Mouse (Mus musculus) frontal cortex, postnatal 25 days (tissue): ENCODE measurements around the gene Slc25a28.
A peak's percentile ranks its signal among the peaks of the same experiment; 100 is the strongest.

Experiments
- DNase-seq, 2 experiments: peaks; one replicate each; pipeline ENCODE4 v3.0.0; 2022; ENCODE audit warnings: low spot score in 2 of 2

Slc25a28 gene

DNA sequence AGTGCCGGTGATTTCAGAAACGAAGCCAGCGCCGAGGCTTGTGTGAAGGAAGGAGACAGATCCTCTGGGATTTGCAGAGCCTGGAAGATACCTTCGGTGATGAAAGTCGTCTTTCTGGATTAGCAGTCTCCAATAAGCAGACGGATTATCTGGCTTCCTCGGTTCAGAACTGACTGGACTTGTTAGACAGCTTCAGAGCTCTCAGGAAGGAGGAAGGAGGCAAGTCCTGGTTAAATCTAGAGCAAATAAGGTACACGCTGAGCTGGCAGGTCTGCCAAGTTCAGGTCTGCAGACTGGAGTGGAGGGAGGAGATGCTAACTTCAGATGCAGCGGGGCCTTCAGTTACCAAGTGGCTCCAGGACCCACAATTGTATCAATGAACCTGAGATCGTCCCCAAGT is 32.8 kb downstream of the Slc25a28 start:
- no peak for DNase-seq

DNA sequence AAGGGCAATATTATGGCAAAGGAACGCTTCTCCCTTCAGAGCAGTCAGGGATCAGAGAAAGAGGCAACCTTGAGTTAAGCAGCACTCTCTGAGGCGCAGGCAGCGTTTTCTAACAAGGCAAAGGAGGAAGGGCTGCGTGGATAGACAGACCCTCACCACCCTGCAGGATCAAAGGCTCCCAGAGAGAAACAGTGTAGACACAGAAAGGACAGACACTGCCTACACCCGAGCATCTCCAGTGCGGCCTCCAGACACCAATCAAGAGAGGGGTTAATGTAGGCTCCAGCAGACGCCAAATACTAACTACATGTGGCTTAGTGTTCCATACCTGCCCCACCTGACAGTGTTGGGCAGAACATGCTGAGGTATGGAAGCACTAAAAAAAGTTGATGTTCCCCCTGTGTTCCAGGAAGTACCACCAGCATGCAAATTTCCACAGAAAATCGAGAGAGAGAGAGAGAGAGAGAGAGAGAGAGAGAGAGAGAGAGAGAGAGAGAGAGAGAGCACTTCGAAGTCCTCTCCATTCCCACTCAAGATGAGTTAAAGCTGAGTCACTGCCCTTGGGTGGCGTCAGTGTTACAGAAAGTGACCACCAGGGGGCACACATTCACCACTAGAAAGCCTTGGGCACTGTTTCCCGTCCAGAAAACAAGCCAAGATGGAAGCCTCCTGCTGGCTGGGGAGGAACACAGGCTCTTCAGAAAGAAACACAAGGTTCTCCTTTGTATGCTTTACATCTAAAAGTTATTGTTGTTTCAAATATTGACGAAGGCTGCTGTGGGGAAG is 44.0 kb downstream of the Slc25a28 start:
- peak; percentile 62 to 76 for DNase-seq

DNA sequence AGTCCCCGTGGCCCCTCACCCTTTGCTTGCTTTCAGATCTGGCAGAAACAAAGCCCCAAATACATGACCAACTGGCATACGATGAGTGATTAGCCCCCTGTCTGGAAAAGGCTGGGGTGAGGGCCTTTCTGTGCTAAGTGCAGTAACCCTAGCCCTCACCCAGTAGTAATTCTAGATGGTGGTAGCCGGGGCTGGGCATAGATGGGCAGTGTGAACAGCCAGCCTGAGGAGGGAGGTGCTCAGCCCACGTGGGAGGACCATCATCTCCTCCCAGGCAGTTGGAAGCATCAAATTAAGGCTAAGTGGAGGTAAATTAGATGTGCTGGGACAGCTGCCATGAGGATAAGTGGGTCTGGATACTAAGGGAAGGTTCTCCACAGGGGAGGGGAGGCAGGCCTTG is 45.6 kb downstream of the Slc25a28 start:
- no peak for DNase-seq

DNA sequence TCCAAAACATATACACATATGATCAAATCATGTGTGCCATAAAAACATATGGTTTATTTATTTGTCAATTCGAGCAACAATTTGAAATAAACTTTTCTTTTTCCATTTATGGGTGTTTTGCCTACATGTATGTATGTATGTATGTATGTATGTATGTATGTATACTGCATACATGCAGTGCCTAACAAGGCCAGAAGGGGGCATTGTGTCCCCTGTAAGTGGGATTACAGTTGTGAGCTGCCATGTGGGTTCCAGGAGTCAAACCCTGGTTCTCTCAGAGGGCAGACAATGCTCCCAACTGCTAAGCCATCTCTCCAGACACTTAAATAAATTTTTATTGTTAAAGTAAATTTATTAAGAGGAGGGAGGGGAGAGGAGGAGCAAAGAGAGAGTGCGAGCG is 47.3 kb downstream of the Slc25a28 start:
- no peak for DNase-seq

DNA sequence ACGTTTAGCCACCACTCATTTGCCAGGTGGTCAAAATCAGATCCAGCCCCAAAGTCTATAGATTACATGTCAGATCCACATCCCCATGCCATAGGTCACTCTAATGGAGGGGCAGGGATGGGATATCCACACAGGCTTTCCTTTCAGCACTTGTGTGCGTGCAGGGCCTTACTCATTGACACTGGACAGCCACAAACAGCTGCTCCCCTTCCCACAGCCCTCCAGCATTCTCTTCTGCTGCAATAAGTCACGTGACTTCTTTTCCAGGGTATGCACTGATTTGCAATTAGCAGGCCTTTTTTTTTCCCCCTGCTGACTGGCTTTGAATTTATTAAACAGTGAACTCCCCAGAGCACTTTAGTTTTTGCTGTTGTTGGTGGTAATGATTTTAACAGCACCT is 48.5 kb downstream of the Slc25a28 start:
- DNase-seq: no peak

DNA sequence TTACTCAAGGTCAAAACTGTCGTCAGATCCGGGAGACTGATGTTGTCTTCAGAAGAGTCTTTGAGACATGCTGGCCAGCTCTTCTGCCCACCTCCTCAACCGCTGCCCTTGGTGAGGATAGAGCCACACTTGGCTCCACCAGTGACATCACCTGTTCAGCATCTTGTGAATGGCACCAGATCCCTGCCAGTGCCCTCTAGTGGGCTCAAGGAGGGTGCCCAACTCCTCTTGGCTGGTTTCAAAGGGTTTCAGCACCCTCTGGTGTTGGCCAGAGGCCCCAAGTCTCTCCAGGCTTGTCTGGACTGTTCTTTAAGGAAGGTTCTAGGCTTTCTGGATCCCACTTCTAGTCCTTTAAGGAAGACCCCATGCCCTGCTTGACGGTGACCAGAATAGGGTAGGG is 50.8 kb downstream of the Slc25a28 start:
- DNase-seq: no peak

DNA sequence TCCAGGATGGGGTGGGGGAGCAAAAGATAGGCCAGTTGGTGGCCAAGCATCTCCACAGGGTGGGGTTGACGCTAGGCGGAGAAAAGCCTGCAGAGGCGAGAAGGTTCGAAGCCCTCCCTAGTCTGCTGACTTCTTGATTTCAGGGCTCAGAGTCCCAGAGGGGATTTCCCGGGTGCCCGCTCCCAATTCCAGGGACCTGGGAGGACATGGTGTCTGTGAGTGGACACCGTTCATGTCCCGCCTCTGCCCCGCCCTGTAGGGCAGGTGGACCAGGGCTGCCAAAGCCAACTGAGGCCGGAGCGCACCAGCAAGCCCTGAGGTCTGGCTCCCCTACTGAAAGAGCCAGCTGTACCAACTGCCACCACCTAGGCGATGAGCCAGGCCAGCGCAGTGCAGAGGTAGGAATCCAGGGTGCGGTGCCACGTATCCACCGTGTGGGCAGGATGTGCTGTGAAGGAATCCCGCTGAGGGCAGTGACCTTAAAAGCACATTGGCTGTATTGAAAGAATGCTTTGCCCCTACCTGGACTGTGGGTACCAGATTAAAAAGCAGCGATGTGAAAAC is 54.7 kb downstream of the Slc25a28 start:
- no peak for DNase-seq

DNA sequence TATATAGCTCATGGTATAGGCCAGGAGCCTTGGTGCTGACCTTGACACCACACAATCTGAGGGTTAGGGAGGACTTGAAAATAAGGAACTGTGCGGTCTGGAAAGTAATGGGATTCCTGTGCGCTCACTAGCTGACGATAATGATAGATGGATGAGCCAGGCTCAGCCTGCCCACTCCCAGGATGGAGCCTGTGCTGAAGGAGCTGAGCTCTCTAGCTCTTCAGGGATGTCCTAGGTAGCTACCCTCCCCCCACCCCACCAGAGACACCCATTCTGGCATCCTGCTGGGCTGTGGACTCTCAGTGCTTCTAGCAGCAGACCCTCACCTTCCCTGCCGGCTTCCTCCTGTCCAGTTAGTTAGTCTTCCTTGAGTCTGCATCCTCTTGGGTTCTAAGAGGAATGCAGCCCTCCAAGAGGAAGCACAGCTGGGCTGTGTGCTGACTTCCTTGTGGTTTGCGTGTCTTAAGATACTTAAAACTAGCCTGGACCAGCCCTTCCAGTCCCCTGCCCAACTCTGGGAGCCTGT is 56.1 kb downstream of the Slc25a28 start:
- DNase-seq: no peak

DNA sequence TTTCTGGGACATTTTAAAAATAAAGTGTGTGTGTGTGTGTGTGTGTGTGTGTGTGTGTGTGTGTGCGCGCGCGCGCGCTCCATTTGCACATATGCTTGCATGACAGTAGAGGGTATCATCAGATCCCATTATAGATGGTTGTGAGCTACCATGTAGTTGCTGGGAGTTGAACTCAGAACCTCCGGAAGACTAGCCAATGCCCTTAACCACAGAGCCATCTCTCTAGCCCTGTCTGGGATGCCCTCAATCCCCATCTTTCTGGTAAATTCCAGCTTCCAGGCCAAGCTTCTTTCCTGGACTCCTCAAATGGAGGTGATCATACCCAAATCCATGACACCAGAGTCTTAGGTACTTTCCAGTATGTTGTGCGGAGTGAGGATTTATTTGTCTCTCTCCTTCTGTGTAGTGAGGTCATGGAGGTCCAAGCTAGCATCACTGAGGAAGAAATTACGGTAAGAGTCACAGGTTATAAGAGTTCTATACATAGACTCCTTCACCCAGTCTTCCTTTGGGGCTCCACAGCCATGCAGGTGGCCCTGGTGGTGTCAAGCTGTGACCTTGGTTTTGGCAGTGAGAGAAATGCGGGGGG is 56.8 kb downstream of the Slc25a28 start:
- DNase-seq: no peak

DNA sequence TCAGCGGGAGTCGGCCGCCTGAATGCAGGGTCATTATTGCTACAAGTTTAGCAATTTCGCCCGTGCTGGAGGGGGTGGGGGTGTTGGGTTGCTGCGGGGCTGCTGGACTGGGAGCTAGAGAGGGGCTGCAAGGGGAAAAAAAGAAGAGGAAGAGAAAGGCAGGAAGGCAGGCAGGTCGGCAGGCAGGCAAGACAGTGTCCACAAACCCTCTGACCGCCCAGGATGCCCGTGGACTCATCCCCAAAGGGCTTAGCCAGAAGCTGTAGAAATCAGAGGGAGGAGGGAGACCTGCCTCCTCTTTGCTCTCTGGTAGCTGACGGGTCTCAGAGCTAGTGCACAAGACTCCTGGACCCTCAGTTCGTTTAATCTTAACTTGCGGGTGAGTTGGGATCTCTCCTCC is 57.8 kb downstream of the Slc25a28 start:
- DNase-seq: no peak

DNA sequence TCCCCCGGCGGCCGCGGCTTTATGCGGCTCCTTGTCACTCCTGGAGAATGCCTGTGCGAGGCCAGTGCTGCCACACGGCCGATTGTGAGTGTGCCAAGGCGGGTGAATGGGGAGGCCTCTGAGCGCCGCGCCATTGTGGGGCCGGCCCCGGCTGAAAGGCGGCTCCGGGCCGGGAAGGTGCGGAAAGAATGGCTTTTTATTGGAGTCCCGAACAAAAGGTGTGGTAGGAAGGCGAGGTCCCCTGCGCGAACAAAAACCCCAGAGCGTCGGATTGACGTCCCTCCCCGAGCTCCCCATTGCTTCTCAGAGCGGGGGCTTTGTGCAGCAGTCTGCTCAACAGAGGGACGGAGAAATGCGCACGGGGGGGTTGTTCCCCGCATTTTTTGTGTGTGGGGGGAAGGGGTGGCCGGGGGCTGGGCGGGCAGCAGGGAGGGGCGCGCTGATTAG is 58.2 kb downstream of the Slc25a28 start:
- no peak for DNase-seq

DNA sequence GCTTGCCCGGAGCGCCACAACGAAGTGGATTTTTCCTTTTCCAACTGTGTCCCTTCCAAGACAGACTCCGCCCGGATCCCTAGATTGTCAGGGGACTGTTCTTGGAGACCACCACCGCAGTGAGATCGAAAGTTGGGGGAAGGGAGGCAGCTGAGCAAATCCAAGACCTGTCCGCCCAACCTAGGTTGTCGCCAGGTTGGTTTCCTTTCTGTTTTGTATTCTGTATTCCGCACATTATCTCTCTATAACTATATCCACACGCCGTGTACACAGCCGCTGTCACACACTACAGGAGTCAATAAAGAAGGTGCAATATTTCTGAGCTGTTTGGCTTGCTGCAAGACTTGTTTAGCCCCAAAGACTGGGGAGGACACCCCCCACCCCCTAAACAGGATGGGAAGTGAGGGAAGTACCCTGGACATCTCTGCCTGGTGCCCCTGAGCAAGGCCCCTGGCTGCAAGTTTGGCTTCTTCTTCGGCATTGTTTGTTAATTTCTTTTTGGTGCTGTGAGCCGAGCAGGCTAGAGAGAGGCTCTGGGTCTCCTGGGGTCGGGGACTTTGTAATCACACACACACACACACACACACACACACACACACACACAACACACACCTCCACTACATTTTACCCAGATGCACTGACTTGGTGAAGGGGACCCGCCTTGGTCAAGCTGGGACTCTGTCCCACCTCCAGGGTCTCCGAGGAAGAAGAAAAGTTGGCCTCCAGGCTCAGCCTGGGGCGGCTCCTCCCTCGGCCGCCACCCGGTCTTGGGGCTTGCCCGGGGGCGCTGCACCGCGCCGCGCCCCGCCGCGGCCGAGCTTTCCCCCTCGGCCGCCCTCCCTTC is 58.9 kb downstream of the Slc25a28 start:
- DNase-seq: no peak

DNA sequence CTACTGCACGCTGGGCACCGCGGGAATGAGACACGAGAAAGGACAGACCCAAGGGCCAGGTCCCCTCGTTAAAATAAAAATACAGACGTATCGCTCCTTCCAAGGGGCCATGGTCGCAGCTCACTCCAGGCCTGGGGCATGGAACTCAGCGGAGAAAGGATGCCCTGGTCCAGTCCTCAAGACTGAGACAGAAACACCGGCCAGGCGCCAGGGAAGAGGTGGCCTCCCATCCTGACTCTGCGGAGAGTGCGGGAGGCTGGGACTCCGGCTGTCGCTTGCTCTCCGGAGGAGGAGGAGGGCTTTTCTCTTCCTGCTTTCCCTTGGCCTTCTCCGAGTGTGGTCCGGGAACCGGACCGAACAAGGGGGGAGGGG is 59.6 kb downstream of the Slc25a28 start:
- DNase-seq: no peak

DNA sequence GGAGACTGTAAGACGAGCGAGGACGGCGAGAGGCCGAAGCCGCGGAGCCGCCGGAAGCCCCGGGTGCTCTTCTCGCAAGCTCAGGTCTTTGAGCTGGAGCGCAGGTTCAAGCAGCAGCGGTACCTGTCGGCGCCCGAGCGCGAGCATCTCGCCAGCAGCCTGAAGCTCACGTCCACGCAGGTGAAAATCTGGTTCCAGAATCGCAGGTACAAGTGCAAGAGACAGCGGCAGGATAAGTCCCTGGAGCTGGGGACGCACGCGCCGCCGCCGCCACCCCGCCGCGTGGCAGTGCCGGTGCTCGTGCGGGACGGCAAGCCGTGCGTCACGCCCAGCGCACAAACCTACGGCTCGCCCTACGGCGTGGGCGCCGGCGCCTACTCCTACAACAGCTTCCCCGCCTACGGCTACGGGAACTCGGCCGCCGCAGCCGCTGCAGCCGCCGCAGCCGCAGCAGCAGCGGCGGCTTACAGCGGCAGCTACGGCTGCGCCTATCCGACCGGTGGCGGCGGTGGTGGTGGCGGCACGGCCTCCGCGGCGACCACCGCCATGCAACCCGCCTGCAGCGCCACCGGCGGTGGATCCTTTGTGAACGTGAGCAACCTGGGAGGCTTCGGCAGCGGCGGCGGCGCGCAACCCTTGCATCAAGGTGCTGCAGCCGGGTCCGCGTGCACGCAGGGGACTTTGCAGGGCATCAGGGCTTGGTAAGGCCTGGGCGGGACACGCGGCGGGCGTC is 60.2 kb downstream of the Slc25a28 start:
- DNase-seq: no peak
